Mouse (Mus musculus) midbrain, embryonic 16.5 days (tissue): ENCODE results near the gene Lrrc28. TPM values are rescaled to one million over a fixed set of nuclear protein-coding genes. Genes with fewer than 3 reads are reported as not detected.

ENCODE experiments used
- ATAC-seq: fragments of 200-750 bp; cut with Nextera tagmentation; 2 replicates; pipeline ENCODE4 v1.8.0; 2017; ENCODE audit warnings: moderate TSS enrichment
- H3K27ac ChIP-seq: fragments of 300-500 bp; sonication (generic); 2 replicates; pipeline ENCODE4 v1.5.1; 2014; ENCODE audit warnings: mild to moderate bottlenecking, low read length, mixed read lengths
- H3K27me3 ChIP-seq: fragments of 300-500 bp; sonication (generic); 2 replicates; pipeline ENCODE4 v1.6.1; 2014; ENCODE audit warnings: low read depth, low read length, mixed read lengths; ENCODE audit not compliant: control insufficient read depth, insufficient read depth
- H3K36me3 ChIP-seq: fragments of 300-500 bp; sonication (generic); 2 replicates; pipeline ENCODE4 v1.6.1; 2014; ENCODE audit warnings: mild to moderate bottlenecking, low read length, moderate library complexity, mixed read lengths; ENCODE audit not compliant: control insufficient read depth, insufficient read depth
- H3K4me1 ChIP-seq: fragments of 300-500 bp; sonication (generic); 2 replicates; pipeline ENCODE4 v1.6.1; 2014; ENCODE audit warnings: mild to moderate bottlenecking, low read length, mixed read lengths; ENCODE audit not compliant: control insufficient read depth, insufficient read depth
- H3K4me2 ChIP-seq: fragments of 300-500 bp; sonication (generic); 2 replicates; pipeline ENCODE4 v1.6.1; 2014; ENCODE audit warnings: mild to moderate bottlenecking, low read length, mixed read lengths
- H3K4me3 ChIP-seq: fragments of 300-500 bp; sonication (generic); 2 replicates; pipeline ENCODE4 v1.5.1; 2014; ENCODE audit warnings: low read depth, mild to moderate bottlenecking, low read length, moderate library complexity, mixed read lengths
- H3K9ac ChIP-seq: fragments of 300-500 bp; sonication (generic); 2 replicates; pipeline ENCODE4 v1.6.1; 2014; ENCODE audit warnings: low read depth, low read length, mixed read lengths
- H3K9me3 ChIP-seq: fragments of 300-500 bp; sonication (generic); replicated peaks from 2 replicates; pipeline ENCODE4 v1.6.1; 2014; ENCODE audit warnings: mild to moderate bottlenecking, low read length, mixed read lengths; ENCODE audit not compliant: control insufficient read depth, poor library complexity, severe bottlenecking
- WGBS: fragments of 180-500 bp; shearing (Covaris S2); extraction: QIAGEN DNeasy Blood & Tissue Kit; methylation state at CpG from one replicate; pipeline ENCODE4 v1.1.7; 2014; 5-methylcytosine and 5-hydroxymethylcytosine counted together
- polyA plus RNA-seq: library from polyadenylated mRNA; unstranded; fragments of >200 nt; fragmentation: Nextera tagmentation; extraction: Ambion mirVana; gene quantifications from 2 replicates; pipeline ENCODE4 v1.2.1, GENCODE M21; 2015

The Lrrc28 gene
- polyA plus RNA-seq, 1 experiment from 2014 or later: 24.0 TPM

DNA sequence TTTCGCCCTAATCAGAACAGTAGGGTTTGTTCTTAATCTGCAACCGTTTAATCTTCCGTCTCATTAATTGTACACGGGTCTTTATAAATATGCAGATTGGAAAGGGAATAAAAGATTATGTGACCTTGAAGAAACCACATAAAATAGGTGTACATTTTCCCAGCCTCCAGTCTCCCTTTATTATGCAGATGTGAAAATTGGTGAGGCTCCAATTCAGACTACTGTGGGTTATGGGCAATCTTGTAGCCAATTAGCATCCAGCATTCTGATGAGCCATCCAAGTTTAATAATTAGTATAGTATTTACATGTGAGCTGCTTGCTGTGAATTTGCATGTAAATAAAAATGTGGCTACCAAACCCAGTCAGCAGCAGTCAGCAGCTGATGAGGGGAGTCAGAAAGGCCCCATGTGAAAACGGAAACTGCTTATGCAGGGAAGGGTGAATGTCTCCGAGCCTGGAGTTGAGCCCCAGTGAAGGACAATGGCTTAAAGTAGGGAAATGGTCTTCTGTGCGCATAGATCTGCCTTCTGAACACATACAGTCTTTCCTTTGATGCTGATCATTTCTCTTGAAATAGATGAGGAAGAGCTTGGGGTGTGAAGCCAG lies 176.2 kb downstream of the Lrrc28 start:
- peak; percentile 63; the same call in 1 of the 2 replicates for ATAC-seq

DNA sequence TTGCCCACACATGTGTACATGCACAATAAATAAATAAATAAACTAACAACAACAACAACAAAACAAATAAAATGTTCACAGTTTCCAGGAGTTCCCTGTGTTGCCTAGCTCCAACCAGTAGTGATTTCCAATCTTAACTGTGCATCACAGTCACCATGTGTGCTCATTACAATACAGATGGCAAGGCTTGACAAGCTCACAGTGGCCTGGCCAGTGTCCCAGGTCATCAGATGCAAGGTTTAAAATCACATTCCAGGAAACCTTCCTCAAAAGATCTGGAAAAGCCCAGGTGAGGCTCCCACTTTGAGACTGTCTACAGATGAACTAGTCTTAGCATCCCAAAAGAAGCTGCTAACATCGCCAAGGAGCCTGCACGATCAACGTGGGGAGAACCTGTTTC lies 176.9 kb downstream of the Lrrc28 start:
- no peak overlapping the region for H3K27ac ChIP-seq

More for the DNA sequence above, 176.2 kb downstream of the Lrrc28 start:
- Histone ChIP-seq H3K9me3 (no peaks in the 10 kb centered on the region), H3K4me2 (no peak overlapping the region), H3K27me3 (no peaks in the 10 kb centered on the region), H3K4me1 (peaks cover 6% of the 10 kb centered on the region), H3K9ac (no peak overlapping the region), H3K4me3 (no peak overlapping the region), H3K27ac (no peak overlapping the region), H3K36me3 (no peaks in the 10 kb centered on the region)
- WGBS: 34% methylated on average over 7 of the region's 7 CpGs

DNA sequence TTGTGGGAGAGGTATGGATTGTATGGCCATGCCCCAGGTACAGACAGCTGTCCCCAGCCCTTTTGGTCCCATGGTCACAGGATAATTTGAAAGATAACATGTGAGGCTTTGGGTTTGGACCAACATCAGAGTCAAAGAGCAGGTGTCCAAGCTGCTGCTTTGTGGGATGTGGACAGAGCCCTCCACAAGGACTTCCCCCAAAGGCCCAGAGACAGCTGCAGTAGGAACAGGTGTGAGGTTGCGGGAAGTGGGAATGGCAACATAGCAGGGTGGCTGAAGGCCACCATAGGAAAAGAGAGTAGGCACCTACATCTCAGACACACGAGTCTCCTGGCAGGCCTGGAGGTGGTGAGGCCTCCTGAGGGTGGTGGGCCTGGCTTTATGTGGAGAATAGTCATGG lies 178.7 kb downstream of the Lrrc28 start:
- Histone ChIP-seq H3K9ac (no peak overlapping the region), H3K27me3 (0 out of 2 replicates have a peak, but pooled peaks cover 2% of the 10 kb centered on the region), H3K36me3 (no peaks in the 10 kb centered on the region), H3K4me1 (peaks cover 13% of the 10 kb centered on the region), H3K27ac (no peak overlapping the region), H3K4me2 (no peak overlapping the region), H3K9me3 (no peaks in the 10 kb centered on the region), H3K4me3 (no peak overlapping the region)
- no peak for ATAC-seq
- WGBS: 97% methylated on average over 2 of the region's 2 CpGs

More for the DNA sequence above, 176.9 kb downstream of the Lrrc28 start:
- no peak overlapping the region for H3K9ac ChIP-seq
- no peak overlapping the region for H3K4me3 ChIP-seq
- WGBS: 69% methylated on average over 3 of the region's 3 CpGs
- H3K27me3 ChIP-seq: 0 out of 2 replicates have a peak, but pooled peaks cover 2% of the 10 kb centered on the region
- H3K4me2 ChIP-seq: no peak overlapping the region
- H3K9me3 ChIP-seq: no peaks in the 10 kb centered on the region
- no peak for ATAC-seq
- H3K36me3 ChIP-seq: no peaks in the 10 kb centered on the region
- H3K4me1 ChIP-seq: peaks cover 9% of the 10 kb centered on the region

DNA sequence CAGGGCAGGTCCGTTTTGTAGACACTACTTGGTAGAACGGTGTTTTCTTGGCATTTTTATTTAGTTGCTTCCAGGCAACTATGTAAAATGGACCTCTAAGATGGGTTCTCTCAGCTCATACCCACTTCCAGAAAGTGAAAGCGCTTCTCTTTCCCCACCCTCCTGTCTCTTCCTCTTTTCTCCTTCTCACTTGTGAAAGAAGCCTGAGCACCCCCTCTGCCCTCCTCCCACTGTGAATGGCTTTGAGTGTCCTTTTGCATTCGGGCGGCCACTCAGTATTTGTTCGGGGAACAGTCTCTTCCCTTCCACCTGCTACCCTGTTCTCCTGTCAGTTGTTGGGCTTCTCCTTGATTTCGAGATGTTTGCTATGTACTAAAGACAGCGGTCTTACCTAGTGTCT lies 180.4 kb downstream of the Lrrc28 start:
- H3K36me3 ChIP-seq: no peaks in the 10 kb centered on the region
- no peak overlapping the region for H3K9ac ChIP-seq
- WGBS: 91% methylated on average over 8 of the region's 8 CpGs
- H3K4me2 ChIP-seq: no peak overlapping the region
- no peak overlapping the region for H3K27ac ChIP-seq
- no peaks in the 10 kb centered on the region for H3K9me3 ChIP-seq
- H3K4me1 ChIP-seq: peaks cover 13% of the 10 kb centered on the region
- H3K27me3 ChIP-seq: 0 out of 2 replicates have a peak, but pooled peaks cover 2% of the 10 kb centered on the region
- H3K4me3 ChIP-seq: no peak overlapping the region
- ATAC-seq: no peak

DNA sequence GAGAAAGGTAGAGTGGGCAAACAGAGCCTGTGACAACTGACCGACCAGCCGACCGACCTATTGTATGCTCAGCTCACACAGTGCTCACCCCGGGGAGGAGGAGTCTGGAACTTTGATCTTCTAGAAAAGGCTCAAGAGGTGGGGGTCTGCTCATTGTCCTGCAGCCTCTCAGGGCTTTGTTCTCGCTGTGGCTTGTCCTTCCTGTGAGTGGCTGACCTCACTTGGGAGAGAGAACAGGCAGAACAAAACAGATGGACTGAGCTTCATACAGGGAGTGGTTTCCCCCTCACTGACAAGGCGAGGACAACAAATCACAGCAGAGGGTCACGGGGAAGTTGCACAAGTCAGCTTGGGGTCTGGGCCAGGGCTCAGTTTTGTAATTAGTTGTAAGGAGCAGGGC lies 181.5 kb downstream of the Lrrc28 start:
- Histone ChIP-seq H3K4me3 (no peak overlapping the region), H3K9ac (no peak overlapping the region), H3K4me2 (no peak overlapping the region), H3K36me3 (no peaks in the 10 kb centered on the region), H3K4me1 (peaks cover 8% of the 10 kb centered on the region), H3K9me3 (no peaks in the 10 kb centered on the region), H3K27ac (no peak overlapping the region), H3K27me3 (0 out of 2 replicates have a peak, but pooled peaks cover 2% of the 10 kb centered on the region)
- no peak for ATAC-seq
- WGBS: 10% methylated on average over 7 of the region's 7 CpGs

Other genes starting within 250 kb of the Lrrc28 start
- gene Ttc23, start 2.1 kb upstream of the Lrrc28 start, polyA plus RNA-seq: 5.4 and 8.9 TPM in 2 replicates
- gene Synm, start 114.5 kb upstream of the Lrrc28 start, polyA plus RNA-seq: 4.6 and 5.1 TPM in 2 replicates